Mouse (Mus musculus) layer of hippocampus, postnatal 25 days (tissue): ENCODE results near the gene Mum1l1. TPM values are rescaled to one million over a fixed set of nuclear protein-coding genes. Genes with fewer than 3 reads are reported as not detected.
"Not testable (repeated sequence)": the region's sequence is repeated elsewhere in the genome, so short reads cannot be mapped to it uniquely, and the experiment has no call there.

Experiments
- DNase-seq, 2 experiments: peaks; one replicate each; pipeline ENCODE4 v3.0.0; 2022; ENCODE audit warnings: mixed read lengths in 2 of 2, low spot score in 1 of 2; ENCODE audit errors: extremely low spot score in 1 of 2
- total RNA-seq, 2 experiments: library from RNA; stranded (reverse); gene quantifications; 2 replicates each; pipeline ENCODE4 v1.2.3; 2021

Mum1l1 gene
- 1 to 10 TPM; 2.3 to 4.2 TPM for total RNA-seq

DNA sequence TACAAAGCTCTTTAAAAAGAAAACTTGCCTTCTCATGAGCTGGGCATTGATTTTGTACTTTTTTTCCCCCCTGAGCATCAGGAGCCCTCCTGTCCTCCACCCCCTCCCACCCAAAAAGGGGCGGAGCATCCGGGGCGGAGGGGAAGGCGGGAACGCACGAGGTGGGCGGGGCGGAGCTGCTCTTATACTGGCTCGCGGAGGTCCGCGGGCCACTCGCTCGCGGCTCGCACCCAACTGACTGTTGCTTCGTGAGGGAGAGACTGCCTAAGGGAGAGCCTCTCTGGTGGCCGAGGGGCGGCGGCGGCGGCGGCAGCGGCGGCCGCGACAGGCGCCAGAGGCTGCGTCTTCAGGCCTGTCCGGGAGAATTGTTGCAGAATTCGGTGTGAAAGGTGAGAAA is at the start of gene Mum1l1:
Mum1l1 (plus strand) TSS at position 214 of the 397 bp plus-strand sequence.
- DNase-seq: peak in 1 of 2 experiments; percentile 40

DNA sequence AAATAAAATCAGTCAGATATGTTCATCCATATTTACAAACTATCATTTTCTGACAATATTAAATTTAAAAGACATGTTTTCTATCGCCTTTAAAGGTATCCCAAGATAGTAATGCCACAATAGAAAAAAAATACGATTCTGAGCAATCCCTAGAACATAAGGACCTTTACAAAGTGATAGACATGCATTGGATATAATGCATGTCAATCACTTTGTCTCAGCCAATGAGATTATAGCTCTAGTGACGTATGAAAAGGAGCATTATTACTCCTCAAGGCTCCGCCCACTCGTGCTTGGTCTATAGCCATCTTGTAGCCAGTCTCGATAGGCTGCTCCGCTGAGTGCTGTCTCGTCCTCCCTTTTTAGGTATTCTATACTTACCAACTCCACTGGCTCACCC is 30.9 kb upstream of the Mum1l1 start, which contains the start of gene 4933428M09Rik:
4933428M09Rik (plus strand) TSS at position 301 of the 400 bp plus-strand sequence.
- DNase-seq: no peak

DNA sequence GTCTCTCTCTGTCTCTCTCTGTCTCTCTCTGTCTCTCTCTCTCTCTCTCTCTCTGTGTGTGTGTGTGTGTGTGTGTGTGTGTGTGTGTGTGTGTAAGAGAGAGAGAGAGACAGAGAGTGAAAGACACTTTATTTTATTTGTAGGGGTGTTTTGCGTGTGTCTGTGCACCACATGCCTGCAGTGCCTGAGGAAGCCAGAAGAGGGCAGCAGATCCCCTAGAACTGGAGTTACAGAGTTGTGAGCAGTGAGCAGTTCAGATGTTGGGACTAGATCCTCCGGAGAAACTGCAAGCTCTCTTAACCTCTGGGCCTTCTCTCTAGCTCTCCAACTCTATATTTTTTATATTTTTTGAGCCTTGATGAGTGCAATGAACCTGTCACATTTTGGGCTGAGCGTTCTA is 18.3 kb upstream of the Mum1l1 start:
- not testable (repeated sequence) for DNase-seq

DNA sequence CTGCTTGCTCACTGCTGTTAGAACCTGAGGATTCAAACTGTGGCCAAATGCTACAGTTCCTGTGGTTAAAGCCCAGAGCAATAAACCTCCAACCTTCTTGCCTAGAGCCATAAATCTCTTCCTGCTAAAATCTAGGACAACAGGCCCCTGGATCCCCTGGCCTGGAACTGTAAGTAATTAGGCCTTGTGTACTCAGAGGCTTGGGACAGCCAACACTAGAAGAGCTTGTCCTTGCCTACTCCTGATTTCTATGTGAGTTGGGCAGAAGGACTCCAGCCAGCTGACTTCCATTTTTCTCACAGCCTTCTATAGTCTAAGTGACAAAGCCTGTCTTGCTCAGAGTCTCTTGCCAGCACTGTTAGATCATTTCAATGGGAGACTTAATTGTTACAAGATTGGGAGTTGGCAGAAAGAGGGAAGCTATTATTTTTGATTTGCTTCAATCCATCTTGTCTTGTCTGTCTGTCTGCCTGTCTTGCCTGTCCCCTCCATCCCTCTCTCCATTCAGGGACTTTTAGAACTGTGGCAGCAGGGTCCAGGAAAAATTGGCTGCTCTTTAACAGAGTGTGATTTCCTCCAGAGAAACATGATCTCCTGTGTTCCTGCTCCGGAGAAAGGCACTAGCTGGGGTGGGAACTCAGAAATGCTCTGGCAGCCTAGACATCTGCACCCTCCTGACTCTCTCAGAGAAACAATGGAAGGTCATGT is 15.1 kb upstream of the Mum1l1 start:
- DNase-seq: no peak

DNA sequence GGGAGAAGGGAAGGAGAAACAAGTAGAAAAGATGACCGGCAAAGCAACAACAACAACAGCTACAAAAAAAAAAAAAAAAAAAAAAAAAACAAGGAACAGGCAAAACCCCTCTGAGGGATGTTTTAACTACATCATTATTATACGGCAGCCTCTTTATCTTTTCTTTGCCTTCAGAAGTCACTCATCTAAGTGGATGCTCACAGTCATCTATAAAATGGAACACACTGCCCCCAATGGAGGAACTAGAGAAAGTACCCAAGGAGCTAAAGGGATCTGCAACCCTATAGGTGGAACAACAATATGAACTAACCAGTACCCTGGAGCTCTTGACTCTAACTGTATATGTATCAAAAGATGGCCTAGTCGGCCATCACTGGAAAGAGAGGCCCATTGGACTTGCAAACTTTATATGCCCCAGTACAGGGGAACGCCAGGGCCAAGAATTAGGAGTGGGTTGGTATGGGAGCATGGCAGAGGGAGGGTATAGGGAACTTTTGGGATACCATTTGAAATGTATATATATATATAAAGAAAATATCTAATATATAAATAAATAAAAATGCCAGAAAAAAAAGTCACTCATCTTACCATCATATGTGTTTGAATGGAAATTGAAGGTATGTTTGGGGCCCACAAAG is 532 bp upstream of the Mum1l1 start:
- not testable (repeated sequence) for DNase-seq

DNA sequence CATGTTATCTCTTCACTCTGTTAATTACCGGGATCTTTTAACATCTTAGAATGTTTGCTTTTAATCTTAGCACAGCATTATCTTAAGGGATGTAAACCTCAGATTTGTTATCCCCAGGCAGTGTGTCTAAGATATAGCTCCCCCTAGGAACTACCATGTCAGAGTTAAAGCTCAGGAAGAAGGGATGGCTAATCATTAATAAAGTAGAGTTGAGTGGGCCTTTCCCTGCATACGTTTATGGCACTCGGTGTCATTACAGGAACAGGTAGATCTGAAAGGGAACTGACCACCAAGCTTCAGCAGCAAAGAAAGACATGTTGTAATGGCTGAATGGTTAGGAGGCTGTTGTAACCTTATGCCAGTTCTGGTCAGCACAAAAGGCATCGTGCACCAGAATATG is 4.9 kb downstream of the Mum1l1 start:
- DNase-seq: no peak

DNA sequence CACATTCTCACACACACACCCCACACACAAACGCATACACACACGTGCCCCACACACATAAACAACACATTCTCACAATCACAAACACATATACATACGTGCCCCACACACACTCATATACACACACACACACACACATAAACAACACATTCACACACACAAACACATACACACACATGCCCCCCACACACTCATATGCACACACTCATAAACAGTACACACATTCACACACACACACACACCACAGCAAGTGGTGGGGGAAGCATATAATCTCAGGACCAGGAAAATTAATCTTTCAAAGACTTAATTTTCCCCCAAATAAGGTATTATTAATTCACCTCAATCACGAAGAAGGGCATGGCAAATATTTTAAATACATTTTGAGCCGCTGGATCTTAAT is 6.6 kb downstream of the Mum1l1 start:
- DNase-seq: no peak

DNA sequence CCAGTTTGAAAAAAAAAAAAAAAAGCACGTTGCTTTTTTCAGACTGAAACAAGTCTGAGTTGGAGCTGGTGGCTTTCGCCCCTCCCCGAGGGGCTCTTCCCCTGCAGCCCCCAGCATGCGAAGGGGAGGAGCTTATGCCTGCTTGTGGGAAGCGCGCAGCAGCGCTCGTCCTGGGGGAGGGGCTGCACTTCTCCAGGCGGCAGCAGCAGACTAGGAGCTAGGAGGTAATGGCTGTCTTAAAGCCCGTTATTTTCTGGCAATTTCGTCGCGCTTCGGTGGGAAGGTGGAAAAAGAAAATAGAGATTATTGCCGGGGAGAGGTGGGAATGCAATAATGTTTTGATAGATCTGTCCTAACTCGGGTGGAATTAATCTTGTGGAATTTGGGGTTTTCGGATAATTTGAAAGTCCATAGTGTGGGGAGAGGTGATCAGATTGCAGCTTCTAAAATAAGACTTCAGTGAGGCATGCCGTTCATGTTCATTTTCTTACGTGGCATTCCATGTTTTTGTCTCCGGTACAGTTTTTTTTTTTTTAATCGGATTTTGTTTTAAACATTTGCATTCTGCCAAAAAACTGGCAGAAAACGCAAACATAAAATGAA is 7.2 kb downstream of the Mum1l1 start:
- DNase-seq: peak; percentile 19 to 37

DNA sequence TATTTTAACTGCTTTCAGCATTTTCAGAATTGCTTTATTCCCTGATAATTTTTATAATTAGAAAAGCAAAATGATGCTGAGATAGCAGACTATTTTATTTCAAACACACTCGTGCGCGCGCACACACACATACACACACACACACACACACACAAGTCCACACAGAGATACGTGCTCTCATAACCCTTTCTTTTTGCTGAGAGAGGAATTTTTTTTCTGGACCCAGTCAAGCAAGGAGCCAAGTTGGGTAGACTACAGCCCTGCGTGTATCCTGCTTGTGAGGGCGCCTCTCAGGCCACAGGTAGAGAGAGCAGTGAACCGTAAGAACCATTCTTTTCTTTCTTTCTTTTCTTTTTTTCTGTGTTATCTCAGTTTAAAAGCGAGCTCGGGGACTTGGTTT is 7.9 kb downstream of the Mum1l1 start:
- no peak for DNase-seq

DNA sequence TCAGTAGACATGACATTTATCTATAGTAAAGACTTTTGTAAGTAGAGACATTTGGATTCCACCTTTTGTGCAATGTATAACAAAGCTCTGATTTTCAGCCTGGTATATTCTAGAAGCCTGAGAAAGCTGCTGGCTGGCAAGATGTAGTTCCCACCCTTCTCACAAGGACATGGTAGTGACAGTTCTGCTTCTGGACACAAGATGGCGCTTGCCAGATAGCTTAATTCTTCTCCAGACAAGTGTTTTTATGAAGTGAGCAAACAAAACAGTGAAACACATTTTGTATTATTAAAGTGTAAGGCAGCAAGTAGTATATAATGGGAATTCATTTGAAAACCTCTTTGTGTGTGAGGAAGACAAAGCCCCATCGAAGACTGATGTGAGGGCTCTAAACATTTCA is 9.2 kb downstream of the Mum1l1 start:
- peak in 1 of 2 experiments; percentile 51 for DNase-seq

DNA sequence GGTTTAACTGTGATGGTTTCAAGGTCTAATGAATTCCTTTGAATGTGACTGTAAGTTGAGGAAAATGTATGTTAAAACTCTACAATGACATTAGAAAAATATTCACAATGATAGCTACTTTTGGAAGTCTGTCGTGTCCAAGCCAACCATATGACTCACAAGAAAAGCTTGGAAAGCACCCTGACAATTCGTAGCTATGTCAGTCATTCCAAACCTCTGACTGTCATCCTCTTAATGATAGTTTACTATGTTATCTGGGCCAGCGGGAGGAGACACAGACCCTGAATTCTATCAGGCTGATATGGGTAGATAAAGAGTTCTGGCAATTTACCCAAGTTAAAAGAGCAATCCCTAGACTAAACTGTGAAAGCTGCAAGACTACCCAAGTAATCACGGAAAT is 11.0 kb downstream of the Mum1l1 start:
- DNase-seq: no peak

DNA sequence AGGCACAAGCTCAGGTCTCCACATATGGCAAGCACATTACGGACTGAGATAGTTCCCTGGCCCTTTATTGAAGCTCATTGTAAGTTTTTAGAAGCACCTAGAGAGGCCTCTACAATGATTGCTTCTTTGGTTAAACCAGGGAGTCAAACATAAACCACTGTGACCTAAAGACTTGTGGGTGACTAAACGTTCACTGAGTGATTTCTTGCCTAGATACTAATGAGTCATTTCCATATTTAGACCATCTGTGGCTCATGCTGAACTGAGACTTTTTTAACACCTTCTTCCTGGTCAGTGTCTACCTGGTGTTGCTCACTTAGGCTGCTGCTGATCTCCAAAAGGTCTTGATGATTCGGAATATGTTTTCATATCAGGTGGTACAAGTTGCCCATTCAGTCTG is 12.1 kb downstream of the Mum1l1 start:
- DNase-seq: no peak

DNA sequence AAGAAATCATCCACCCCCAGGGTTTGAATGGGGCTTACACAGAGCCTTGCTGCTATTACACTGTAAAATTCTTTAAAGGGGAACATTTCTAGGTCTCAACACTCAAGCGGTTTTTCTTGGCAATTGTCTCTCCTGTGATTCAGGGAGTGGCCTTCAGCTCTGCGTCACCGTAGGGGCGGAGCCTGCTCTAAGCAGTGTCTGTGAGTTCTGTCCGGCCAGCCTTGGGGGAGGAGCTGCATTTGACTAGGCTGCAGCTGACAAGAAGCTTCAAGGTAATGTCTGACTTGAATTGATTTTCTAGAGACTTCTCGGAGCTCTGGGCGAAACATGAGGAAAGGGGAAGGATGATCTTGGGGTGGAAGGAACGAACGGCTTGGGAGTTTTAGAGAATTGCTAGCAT is 21.3 kb downstream of the Mum1l1 start:
- DNase-seq: peak in 1 of 2 experiments; percentile 16

DNA sequence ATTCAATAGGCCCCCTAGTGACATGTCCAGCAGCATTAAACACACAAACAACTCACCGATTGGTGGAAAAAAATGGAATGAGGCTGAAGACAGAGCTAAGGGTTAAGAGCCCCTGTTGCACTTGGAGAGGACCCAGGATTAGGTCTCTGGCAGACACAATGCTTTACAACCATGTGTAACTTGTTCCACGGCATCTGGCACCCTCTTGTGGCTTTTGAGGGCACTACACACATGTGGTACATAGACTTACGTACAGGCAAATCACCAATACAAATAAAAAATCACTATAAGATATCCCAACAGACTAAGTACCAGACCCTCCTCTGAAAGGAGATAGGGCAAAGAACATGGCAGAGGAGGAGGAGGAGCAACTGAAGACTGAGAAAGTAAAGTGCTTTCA is 37.5 kb downstream of the Mum1l1 start:
- DNase-seq: no peak

DNA sequence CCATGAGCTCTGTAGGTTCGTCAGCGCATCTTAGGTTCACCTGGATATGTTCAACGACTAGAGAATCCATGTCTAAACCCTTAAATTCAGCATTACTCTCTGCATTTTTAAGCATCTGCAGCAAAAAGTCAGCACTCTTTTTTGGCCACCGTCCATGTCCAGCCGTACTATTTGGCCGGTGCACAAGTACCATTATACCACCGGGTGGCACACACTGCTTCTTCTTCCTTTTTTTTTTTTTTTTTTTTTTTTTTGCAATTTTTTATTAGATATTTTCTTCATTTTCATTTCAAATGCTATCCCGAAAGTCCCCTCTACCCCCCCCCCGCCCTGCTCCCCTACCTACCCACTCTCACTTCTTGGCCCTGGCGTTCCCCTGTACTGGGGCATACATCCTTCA is 47.2 kb downstream of the Mum1l1 start:
- no peak for DNase-seq

DNA sequence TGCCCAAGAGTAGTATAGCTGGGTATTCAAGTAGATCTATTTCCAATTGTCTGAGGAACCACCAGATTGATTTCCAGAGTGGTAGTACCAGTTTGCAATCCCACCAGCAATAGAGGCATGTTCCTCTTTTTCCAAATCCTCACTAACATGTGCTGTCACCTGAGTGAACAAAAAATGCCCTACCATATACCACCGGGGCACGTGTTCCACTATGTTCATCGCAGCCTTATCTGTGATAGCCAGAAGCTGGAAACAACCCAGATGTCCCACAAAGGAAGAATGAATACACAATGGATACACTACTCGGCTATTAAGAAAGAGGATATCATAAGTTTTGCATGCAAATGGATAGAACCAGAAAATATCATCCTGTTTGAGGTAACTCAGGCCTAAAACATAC is 72.1 kb downstream of the Mum1l1 start:
- no peak for DNase-seq

Other genes with a start within 250 kb of the Mum1l1 start
- not detected for gene Serpina7, start 124.8 kb upstream of the Mum1l1 start, total RNA-seq
- gene 4930513O06Rik, start 123.8 kb upstream of the Mum1l1 start, total RNA-seq: not detected
- not detected for gene 4933428M09Rik, start 30.8 kb upstream of the Mum1l1 start, total RNA-seq
- gene Trap1a, start 123.6 kb downstream of the Mum1l1 start, total RNA-seq: not detected